Mouse (Mus musculus) monocyte, adult 2 months (primary cell): ENCODE data around the gene Mprip.
"Not testable (repeated sequence)": the region's sequence is repeated elsewhere in the genome, so short reads cannot be mapped to it uniquely, and the experiment has no call there.

Experiments used
- DNase-seq, 2 experiments: peaks; one replicate each; pipeline ENCODE4 v3.0.0; 2022; ENCODE audit warnings: low spot score in 2 of 2, low read depth in 1 of 2

Mprip gene

GRCm38 (mm10) chr11:59653003-59653402 is 8.1 kb upstream of the Mprip start:
- DNase-seq, result no peak

DNA sequence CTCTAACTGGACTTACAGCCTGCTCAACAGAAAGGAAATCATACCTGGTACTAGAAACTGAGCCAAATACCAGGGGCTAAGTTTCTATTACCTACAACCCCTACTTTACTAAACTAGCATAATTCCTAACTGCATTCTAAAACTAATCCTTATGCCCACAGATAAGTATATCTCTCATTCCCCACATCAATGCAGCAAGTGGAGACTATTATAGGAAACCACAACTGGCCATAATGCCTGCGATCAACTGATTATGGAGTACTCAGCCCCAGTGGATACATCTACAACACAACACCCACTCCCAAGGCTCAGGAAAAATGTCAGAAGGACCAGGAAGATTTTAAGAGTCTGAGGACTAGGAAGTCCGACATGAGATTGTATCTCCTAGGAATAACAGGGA is 7.6 kb upstream of the Mprip start:
- no peak for DNase-seq

DNA sequence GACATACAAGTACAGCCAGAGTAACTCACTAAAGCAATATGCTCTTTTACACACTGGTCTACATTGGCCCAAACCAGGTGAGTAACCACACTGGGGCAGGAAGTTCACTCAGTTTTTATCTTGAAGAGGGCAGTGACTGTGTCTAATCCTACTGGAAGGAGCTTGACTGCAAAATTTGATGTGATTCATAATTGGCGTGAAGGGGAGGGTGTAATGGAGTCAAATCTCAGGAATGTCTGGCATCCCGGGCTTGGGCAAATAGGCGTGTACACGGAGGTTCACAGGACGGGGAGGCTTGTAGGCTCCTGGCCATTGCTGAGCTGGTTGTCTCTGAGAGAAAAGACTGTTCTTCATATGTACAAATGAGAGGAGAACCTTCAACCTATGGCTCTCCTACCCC is 5.8 kb upstream of the Mprip start:
- DNase-seq, result no peak

DNA sequence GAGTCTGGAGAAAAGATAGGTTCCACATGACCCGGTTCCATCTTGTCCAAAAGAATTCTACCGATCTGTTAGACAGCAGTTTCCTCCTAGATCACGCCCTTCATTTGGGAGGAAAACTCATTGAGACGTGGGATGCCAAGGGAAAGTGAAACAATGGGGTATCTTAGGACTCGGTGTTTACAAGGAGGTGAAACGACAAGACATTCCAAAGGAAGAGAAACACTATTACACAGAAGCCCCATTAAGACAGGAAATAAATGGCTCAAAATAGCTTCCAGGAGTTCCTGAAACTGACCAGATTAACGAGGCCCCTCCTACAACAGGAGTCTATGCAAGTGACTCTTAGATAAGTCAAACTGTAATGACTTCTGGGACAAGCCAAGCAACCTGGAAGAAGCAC is 5.1 kb upstream of the Mprip start:
- no peak for DNase-seq

DNA sequence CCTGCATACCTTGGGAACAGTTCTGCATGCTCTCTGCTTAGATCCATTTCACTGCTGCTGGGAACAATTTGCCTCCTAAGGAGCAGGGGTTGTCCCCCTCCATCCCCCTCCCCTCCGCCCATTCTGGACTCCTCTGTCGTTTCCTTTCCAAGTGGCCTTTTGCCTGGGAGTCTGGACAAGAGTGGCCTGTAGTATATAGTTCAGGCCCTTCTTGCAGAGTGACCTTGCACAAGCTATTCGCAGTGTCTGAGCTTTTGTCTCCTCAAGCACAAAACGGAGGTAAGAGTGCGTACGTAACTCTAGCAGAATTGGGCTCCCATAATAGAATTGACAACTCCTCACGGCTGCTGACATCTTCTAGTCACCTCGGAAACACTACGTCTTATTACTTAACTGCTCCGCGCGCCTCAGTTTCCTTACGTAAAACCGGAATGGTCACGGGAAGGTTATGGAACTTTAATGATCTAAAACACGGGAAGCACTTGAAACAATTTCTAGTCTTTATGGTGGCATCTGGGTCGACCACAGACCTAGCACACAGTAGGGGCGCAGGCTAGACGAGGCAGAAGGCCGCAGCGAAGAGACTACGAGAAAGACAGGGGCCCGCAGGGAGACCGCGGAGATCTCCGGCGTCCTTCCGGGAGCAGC is 620 bp downstream of the Mprip start:
- DNase-seq, result no peak

DNA sequence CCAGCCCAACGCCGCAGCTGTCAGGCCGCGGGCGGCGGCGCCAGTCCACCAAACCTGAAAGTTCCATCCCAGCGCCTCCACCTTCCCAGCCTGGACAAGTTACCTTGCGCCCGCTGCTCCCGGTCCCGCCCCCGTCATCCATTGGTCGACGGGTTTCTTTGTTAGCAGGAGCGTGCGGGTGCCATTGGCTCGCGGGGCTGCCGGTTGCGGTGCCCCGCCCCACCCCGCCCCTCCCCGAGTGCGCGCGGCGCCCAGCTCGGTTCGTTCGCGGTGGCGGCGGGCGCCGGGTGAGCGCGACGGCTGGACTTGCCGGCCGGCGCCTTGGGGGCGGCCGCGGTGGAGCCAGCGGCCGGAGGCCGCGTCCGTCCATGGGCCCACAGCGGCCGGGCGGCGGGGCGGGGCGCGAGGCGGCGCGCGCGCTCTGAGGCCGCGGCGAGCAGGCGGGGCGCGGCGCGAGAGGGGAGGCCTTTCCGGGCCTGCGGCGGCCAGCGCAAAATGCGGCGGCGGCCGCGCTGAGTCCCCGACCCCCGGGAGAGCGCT is 1.2 kb downstream of the Mprip start:
- DNase-seq, result peak; percentile 40 to 57

DNA sequence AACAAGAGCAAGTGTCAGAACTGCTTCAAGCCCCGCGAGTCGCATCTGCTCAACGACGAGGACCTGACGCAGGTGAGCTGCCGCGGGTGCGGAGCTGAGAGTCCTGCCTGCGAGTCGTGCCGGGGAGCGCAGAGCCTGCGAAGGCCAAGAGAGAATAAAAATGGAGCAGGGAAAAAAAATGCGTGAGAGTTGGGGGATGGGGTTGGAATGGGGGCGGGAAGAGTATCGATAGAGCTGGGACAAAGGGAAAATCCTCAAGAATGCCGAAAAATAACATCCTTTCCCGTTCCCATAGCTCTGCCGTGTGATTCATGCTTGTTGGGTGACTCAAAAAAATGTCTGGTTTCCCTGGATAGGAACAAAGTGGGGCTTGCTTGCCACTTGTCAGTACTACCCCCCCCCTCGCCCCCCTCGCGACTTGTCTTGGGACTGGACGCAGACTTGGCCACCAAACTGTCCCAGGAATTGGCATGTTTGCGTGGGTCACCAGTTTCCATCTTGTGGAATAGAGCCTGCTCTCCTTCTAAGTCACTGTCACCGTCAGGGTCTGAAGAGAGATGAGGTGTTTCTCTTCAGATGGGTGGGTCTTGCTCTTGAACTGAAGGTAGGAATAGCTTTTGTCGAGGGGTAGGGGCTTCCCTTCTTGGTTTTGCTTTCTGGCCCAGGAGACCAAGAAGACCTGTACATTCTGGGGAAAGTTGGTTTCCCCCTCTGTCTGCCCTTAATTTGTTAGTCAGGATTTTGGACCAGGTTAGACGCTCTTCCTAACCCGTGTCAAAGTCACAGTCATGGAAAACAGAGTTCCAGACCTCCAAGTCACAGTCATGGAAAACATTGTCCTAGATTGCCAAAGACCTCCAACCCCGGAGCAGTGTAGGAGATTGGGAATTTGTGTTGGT is 2.0 kb downstream of the Mprip start:
- no peak for DNase-seq

DNA sequence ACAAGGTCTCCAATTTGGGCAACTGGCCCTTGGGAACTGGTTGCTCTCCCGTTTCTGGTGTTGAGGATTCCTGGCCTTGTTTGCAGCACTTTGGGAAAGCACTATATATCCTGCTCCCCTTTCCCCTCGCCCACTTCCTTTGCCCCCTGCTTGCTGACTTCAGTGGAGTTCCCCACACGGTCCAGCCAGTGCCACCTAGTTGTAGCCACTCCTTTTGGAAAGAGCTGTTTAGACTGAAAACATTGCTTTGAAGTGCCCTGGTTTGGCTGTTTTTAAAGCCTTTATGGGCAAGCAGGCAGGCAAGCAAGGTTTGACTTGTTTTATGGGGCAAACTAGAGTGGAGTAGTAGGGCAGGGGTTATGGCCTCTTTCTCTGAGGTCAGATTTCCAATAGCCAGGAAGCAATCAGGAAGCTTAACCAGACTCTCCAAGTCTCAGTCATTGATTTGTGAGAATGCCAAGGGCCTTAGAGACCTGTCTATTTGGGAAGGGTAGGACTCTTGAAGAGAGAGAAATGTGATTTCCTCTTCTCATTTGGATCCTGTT is 2.7 kb downstream of the Mprip start:
- DNase-seq, result no peak

GRCm38 (mm10) chr11:59664818-59665217 is 3.7 kb downstream of the Mprip start:
- no peak for DNase-seq

GRCm38 (mm10) chr11:59671049-59671693 is 10.1 kb downstream of the Mprip start:
- DNase-seq, result no peak

GRCm38 (mm10) chr11:59674013-59674412 is 12.9 kb downstream of the Mprip start:
- no peak for DNase-seq

DNA sequence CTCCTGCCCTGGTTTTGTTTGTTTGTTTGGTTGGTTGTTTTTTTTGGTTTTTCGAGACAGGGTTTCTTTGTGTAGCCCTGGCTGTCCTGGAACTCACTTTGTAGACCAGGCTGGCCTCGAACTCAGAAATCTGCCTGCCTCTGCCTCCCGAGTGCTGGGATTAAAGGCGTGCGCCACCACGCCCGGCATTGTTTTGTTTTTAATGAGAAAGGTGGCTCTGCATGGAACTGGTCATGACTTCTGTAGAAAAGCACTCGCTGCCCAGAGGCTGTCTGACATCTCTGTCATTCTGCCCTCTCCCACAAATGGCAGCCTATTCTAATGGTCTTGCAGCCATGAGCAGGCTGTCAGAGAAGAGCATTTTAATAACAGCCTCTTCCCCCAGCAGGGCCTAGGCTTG is 13.6 kb downstream of the Mprip start:
- DNase-seq, result not testable (repeated sequence)

DNA sequence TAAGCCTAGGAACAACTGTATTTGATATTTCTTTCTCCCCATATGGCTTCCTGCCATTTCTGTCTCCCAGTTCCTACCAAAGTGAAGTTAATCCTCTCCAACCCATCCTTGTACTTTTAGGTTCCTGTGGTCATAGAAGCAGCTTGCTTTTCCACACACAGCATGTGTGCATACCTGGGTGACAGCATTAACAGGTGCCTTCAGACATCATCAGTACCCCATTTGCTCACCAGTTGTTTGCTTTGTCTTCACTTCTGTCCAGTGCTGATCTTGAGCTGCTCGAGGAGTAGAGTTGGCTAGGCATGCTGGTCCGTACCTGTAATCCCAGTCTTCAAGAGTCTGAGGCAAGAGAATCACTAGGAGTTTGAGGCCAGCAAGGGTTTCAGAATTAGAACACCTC is 16.7 kb downstream of the Mprip start:
- no peak for DNase-seq

GRCm38 (mm10) chr11:59678693-59679092 is 17.6 kb downstream of the Mprip start:
- no peak for DNase-seq

DNA sequence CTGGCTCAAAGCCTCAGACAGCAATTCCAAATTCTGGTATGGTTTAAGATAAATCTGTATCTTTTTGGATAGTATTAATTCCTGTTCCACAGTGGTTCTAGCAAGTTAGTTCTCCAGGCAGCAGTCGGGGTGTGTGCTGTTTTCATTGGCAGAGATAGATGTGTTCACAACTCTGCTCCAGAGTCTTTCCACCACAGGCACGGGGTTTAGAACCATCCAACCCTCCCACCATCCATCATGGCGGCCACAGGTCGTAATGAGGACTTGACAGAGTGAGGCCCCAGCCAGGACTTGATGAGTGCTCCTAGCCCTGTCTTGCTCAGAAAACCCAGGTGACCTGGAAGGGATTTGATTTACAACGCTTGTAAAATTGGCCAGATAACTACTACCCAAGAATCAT is 19.0 kb downstream of the Mprip start:
- no peak for DNase-seq

GRCm38 (mm10) chr11:59684956-59685355 is 23.9 kb downstream of the Mprip start:
- DNase-seq, result no peak

- DNase-seq, result no peak
Measured at GRCm38 (mm10) chr11:59694533-59694932, 33.4 kb downstream of the Mprip start.

DNA sequence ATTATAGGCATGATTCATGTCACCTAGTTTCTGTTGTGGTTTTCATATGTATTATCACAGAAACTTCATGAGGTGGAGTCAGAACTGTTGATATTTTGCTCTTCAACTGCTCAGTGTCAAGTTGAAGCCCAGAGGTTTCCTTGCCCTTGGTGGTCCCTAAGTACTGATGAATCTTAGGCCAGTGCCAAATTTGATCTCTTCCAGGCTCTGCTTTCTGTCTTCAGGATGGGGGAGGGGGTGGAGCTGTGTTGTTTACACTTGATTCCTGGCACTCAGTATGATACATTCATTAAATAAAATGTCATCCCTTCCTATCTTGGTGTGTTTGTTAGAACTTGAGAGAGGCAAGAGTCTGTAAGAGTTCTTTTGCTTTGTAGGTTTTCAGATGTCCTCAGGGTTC is 34.4 kb downstream of the Mprip start:
- DNase-seq, result no peak

DNA sequence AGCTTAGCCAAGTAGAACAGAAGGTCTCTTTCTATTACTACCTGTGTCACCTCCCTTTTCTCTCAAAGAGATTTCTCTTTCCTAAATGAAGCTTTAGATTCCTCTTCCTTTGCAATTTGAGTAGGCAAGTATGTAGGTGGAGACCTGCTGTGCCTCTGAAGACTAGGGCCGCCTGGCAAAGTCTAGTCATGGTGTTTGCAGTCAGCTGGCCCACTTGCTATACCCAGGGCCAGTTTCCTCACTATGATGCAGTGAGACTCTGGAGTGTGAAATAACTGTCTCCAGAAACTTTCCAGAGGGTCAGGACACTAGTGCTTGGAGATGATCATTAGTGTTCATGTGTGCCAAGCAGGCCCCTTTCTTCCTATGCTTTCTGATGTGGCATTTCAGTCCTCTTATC is 36.5 kb downstream of the Mprip start:
- DNase-seq, result no peak

DNA sequence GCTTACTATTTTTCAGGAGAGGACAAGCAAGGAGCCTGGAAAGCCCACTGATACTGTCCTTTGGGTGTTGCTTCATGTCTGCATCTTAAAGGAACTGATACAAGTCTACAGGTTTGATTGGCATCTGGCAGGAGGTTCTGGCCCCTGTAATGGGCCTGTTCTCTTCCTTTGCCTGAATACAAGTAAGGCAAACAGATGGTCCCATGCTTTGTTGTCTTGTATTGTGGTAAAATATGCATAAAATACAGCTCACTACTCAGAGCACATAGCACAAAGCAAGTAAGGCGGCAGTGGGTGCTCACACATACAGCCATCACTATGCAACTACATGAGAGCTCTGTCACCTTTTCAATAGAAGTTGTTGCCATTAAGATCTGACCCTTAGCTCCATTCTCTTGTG is 39.7 kb downstream of the Mprip start:
- no peak for DNase-seq

GRCm38 (mm10) chr11:59705113-59705512 is 44.0 kb downstream of the Mprip start:
- no peak for DNase-seq

DNA sequence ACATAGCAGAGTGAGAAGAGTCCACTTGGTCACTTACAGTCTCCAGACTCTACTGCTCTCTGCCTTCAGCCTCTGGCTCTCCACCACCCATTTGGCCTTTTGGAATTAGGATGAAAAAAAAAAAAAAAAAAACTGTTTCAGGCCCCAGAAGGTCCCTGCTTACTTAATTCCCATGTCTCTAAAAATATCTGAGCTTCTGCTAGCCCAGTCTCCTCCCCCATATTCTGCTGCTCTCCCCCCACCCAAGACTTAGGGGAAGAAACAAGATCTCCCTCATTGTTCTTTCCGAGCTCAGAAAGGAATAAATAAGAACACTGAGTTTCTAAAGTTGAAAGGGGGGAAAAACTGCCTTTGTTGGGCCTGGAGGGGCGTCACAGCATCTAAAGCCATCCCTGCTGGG is 46.4 kb downstream of the Mprip start:
- DNase-seq, result no peak
